Mouse (Mus musculus): ENCODE results near the gene Tbk1.

DNA sequence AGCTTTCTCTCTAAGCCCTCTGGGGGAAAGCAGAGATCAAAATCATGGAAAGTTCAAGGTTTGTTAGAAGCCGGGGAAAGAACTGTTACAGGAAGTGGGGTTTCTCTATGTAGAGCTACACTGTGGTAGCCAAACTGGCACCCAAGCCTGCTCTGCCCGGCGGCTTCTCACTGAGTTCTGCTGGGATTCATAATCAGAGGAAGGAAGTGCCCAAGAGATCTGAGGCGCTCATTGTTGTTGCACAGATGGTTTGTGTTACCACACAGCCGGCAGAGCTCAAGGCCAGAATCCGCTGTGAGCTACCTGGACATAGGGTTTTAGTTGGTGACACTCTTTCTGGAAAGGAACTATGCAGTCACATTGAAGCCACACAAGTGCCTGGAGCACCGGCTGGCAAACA, 88.6 kb downstream of the Tbk1 start:
- TF ChIP-seq CTCF (conservative IDR thresholded peaks at IDR 0.05 in 1 of 2, IDR thresholded peaks at IDR 0.05 in 1 of 2; ENCODE audit: low read depth in 2 of 2, low read length in 2 of 2) (no peak), MEF2A (IDR thresholded peaks at IDR 0.05; ENCODE audit: borderline replicate concordance, low read depth, low read length) (no peak)

All from CH12.LX (cell line).